Mouse (Mus musculus) lung, adult 10 weeks (tissue): ENCODE results near the gene Olfr633. TPM values are rescaled to one million over a fixed set of nuclear protein-coding genes. Genes with fewer than 3 reads are reported as not detected.

ENCODE experiments used
- polyA plus RNA-seq: library from polyadenylated mRNA; stranded (reverse); fragments of 350-450 nt; fragmentation: Illumina TruSeq; extraction: RNeasy Lipid Tissue Mini Kit (QIAGEN cat#74804); gene quantifications from one replicate; pipeline ENCODE4 v1.2.3, GENCODE M21; 2014; ENCODE audit warnings: low read depth, low replicate concordance; ENCODE audit not compliant: insufficient read depth

Olfr633 gene
- polyA plus RNA-seq = not detected

DNA sequence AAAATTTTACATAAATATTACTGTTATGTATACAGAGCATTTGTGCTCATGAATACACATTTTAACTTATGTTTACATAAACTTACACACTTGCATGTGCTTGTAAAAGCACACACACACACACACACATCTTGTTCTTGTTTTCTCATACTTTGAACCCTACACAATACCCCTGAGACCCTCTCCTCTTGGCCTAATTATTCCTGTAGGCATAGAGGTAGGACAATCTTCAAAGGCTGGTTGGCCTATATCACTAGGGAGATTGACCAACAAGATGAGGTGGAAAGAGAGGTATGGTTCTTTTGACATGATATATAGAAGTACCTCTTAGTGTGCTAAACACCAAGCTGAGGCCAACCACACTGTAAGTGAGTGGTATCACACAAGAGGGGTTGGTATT, at the start of gene Olfr633:
Gene Olfr633, plus strand, starts transcription at position 301 of the 400 bp plus-strand sequence.

DNA sequence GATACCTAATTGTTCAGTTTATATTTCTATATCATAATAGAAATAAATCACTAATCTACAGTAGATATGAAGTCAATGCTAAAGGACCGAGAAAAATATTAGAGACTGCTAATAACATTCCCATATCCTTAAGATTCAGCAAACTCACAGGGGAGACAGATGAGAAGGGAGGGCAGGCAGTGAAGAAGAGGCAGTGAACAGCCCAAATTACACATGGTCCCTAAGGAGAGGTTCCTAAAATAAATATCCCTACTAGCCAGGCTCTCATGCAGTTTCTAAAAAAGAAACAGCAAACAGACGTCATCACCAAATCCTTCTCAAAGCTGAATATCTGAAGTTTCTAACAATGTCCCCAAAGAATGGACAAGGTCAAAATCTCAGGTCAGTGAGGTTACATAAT, 41.0 kb upstream of the Olfr633 start, which contains the start of gene Olfr65:
Gene Olfr65, plus strand, starts transcription at position 301 of the 400 bp plus-strand sequence.

DNA sequence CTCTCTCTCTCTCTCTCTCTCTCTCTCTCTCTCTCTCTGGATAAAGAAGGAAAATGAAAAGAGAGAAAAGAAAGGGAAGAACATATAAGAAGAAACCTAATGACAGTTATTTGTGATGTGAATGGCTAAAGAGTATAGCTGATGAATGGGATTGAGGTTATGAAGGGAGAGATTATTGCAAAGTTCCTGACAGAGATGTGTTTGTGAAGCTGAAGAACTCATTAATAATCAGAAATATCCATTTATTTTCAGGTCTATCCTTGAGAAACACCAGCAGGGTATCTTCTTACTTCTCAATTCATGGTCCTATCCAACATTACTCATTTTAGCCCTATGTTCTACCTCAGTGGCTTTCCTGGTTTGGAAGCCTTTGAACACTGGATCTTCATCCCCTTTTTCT, 15.7 kb upstream of the Olfr633 start, which contains the start of gene Olfr631:
Gene Olfr631, plus strand, starts transcription at position 301 of the 400 bp plus-strand sequence.

GRCm38 (mm10) chr7:103934264-103934663, 10.0 kb upstream of the Olfr633 start, which contains the start of gene Olfr632:
Olfr632 (plus strand) TSS chr7:103934347.

GRCm38 (mm10) chr7:103970852-103971251, 26.6 kb downstream of the Olfr633 start, which contains the start of gene Olfr635:
Olfr635 (plus strand) TSS chr7:103971152.

DNA sequence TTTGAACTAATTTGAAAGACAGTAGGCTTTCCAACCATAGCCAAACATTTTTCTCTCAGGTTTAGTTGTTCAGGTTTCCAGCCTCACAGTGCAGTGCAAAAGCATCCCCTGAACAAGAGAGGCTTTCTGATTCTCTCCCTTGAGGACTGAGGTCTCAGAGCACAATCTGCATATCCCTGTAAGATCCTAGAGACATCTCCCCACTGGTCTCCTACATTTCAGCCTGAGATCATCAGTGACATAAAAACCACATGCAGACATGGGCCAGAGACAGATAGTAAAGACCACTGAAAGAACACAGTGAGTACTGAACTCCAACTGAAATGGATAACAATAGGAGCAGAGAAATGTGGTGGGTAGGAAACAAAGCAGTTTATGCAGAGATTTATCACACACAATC, 54.2 kb downstream of the Olfr633 start, which contains the start of gene Olfr638:
Gene Olfr638, plus strand, starts transcription at position 301 of the 400 bp plus-strand sequence.

Other genes with a start within 250 kb of the Olfr633 start
- not detected for gene Olfr243, start 229.8 kb upstream of the Olfr633 start, polyA plus RNA-seq
- gene Olfr628, start 214.1 kb upstream of the Olfr633 start, polyA plus RNA-seq = not detected
- gene Olfr629, start 199.5 kb upstream of the Olfr633 start, polyA plus RNA-seq = not detected
- not detected for gene Olfr630, start 187.1 kb upstream of the Olfr633 start, polyA plus RNA-seq
- not detected for gene Olfr69, start 172.8 kb upstream of the Olfr633 start, polyA plus RNA-seq
- not detected for gene Olfr68, start 164.7 kb upstream of the Olfr633 start, polyA plus RNA-seq
- gene Olfr67, start 152.6 kb upstream of the Olfr633 start, polyA plus RNA-seq = not detected
- 3,244 TPM for gene Hbb-bt, start 130.4 kb upstream of the Olfr633 start, polyA plus RNA-seq
- gene Hbb-bs, start 116.3 kb upstream of the Olfr633 start, polyA plus RNA-seq = 22,942 TPM
- not detected for gene Hbb-bh2, start 103.9 kb upstream of the Olfr633 start, polyA plus RNA-seq
- not detected for gene Hbb-bh1, start 101.3 kb upstream of the Olfr633 start, polyA plus RNA-seq
- gene Hbb-y, start 91.2 kb upstream of the Olfr633 start, polyA plus RNA-seq = not detected
- gene Olfr66, start 58.2 kb upstream of the Olfr633 start, polyA plus RNA-seq = not detected
- gene Olfr64, start 50.0 kb upstream of the Olfr633 start, polyA plus RNA-seq = not detected
- not detected for gene Olfr65, start 41.0 kb upstream of the Olfr633 start, polyA plus RNA-seq
- gene Olfr631, start 15.6 kb upstream of the Olfr633 start, polyA plus RNA-seq = not detected
- not detected for gene Olfr632, start 10.1 kb upstream of the Olfr633 start, polyA plus RNA-seq
- gene Olfr635, start 26.7 kb downstream of the Olfr633 start, polyA plus RNA-seq = not detected
- not detected for gene Olfr638, start 54.3 kb downstream of the Olfr633 start, polyA plus RNA-seq
- gene Olfr639, start 72.9 kb downstream of the Olfr633 start, polyA plus RNA-seq = not detected
- not detected for gene Olfr640, start 81.1 kb downstream of the Olfr633 start, polyA plus RNA-seq
- gene Olfr641, start 91.0 kb downstream of the Olfr633 start, polyA plus RNA-seq = not detected
- not detected for gene Olfr642, start 108.2 kb downstream of the Olfr633 start, polyA plus RNA-seq
- not detected for gene 4930516K23Rik, start 117.0 kb downstream of the Olfr633 start, polyA plus RNA-seq
- not detected for gene Olfr644, start 127.4 kb downstream of the Olfr633 start, polyA plus RNA-seq
- gene Olfr645, start 141.0 kb downstream of the Olfr633 start, polyA plus RNA-seq = not detected
- gene Olfr646, start 160.4 kb downstream of the Olfr633 start, polyA plus RNA-seq = not detected
- not detected for gene Ubqln5, start 185.4 kb downstream of the Olfr633 start, polyA plus RNA-seq
- gene Olfr643, start 193.0 kb downstream of the Olfr633 start, polyA plus RNA-seq = not detected
- not detected for gene Ubqln3, start 198.8 kb downstream of the Olfr633 start, polyA plus RNA-seq
- not detected for gene Ubqlnl, start 206.1 kb downstream of the Olfr633 start, polyA plus RNA-seq
- not detected for gene Olfm5, start 220.4 kb downstream of the Olfr633 start, polyA plus RNA-seq
- gene Olfr648, start 239.0 kb downstream of the Olfr633 start, polyA plus RNA-seq = not detected